Mouse (Mus musculus): Measurements from ENCODE around the gene Wwc2.

DNA sequence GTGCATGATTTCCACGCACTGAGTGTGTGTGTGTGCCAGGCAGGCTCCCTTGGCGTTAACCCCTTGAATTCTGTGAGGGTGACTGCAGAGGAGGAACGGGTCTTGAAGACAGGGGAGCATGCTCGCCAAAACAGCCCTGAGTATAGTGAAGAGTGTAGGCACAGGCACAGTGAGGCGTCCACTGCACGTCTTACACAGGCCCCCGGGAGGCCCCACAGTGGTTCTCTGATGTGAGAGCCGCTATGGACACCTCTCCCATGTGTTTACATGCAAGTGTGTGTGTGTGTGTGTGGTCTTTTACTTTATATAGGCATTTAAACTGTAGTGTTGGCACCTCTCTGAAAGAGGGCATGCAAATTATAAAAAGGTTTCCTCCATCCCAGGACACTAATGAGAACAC, 124.2 kb downstream of the Wwc2 start:
- TF ChIP-seq CTCF (IDR thresholded peaks at IDR 0.05; ENCODE audit: low read depth), result no peak
- TF ChIP-seq EP300 (optimal IDR thresholded peaks at IDR 0.05), result no peak
